Mouse (Mus musculus): ENCODE results near the gene Snapc4. TPM values are rescaled to one million over a fixed set of nuclear protein-coding genes. Genes with fewer than 3 reads are reported as not detected.

Gene Snapc4
- total and polyA plus RNA-seq, 3 experiments, result 15.3 to 47.1 (median 42.7) TPM

DNA sequence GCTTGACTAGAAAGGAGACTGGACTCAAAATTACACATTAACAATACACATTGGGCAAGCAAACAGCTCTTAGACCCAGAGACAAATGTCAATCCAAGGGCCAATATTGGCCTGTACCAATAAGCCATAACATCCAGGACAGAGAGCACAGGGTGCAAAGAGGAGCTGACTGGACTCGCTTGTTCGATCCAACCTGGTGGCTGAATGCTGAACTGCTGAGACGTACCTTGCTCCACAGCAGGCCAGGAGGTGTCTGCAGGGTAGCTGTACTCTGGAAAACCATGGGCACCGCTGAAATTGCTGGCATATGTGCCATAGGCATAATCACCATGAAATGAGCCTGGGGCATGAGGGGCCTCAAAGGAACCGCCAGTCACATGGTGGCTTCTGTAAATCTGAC is 49.4 kb upstream of the Snapc4 start:
- in situ Hi-C loops (cut with MboI; ENCODE audit: low pct_ligation_motif_present, low pct_unique_long_range_greater_than_20kb, low sequenced_read_pairs) (no loop called here), dilution Hi-C loops (cut with MboI; ENCODE audit: extremely low pct_ligation_motif_present, extremely low pct_unique_long_range_greater_than_20kb, low sequenced_read_pairs) (no loop called here)
- TF ChIP-seq JUND (conservative IDR thresholded peaks at IDR 0.05; ENCODE audit: low read depth, low read length) (no peak), EP300 (IDR thresholded peaks at IDR 0.05; ENCODE audit: low read length) (no peak), CTCF (conservative IDR thresholded peaks at IDR 0.05 in 1 of 2, IDR thresholded peaks at IDR 0.05 in 1 of 2; ENCODE audit: low read depth in 2 of 2, low read length in 2 of 2) (no peak)
- peaks cover 72 to 89% of the 10 kb centered on the region in 2 experiments for H3K36me3 ChIP-seq (replicated peaks in 1 of 2; ENCODE audit: control insufficient read depth in 1 of 2, insufficient read depth in 1 of 2, low read length in 1 of 2)
- H3K9ac ChIP-seq (ENCODE audit: insufficient read depth, low read depth), result no peak overlapping the region
- DNase-seq (ENCODE audit: extremely low read depth), result no peak
- no peaks in the 10 kb centered on the region for H3K27me3 ChIP-seq (replicated peaks)
- H3K4me2 ChIP-seq (ENCODE audit: insufficient read depth, low read depth, poor library complexity, severe bottlenecking), result no peak overlapping the region
- H3K79me2 ChIP-seq (replicated peaks; ENCODE audit: control insufficient read depth, extremely low read depth, insufficient read depth, poor library complexity, severe bottlenecking), result peaks cover 2% of the 10 kb centered on the region; the same call in 1 of the 2 replicates
- no peaks in the 10 kb centered on the region for H3K9me3 ChIP-seq (replicated peaks; ENCODE audit: low read length)
- H3K27ac ChIP-seq (ENCODE audit: insufficient read depth, low read depth), result no peak overlapping the region
- H3K4me1 ChIP-seq (ENCODE audit: control insufficient read depth in 1 of 2, insufficient read depth in 2 of 2), result no peaks in the 10 kb centered on the region
- H3K4me3 ChIP-seq (replicated peaks in 1 of 3; ENCODE audit: low read depth in 2 of 3, low read length in 2 of 3, poor library complexity in 1 of 3), result no peak overlapping the region

DNA sequence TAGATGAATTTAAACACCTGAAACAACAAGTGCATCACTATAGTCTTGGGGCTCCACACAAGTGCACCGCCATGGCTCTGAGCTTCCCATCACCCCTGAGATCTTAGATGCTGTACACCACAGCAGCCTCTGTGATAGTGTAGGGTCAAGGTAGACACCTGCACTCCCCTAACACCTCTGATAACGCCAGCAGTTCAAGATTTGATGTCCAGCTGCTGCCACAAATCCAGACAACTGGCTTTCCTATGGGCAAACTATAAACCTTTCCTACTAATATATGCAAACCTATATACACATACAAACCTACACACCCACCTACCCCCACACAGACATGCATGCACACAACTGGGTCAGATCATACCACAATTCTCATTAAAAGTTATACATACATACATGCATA is 44.1 kb upstream of the Snapc4 start:
- Histone ChIP-seq H3K27ac (ENCODE audit: insufficient read depth, low read depth) (no peak overlapping the region), H3K4me3 (replicated peaks in 1 of 3; ENCODE audit: low read depth in 2 of 3, low read length in 2 of 3, poor library complexity in 1 of 3) (no peak overlapping the region), H3K4me2 (ENCODE audit: insufficient read depth, low read depth, poor library complexity, severe bottlenecking) (no peak overlapping the region), H3K27me3 (replicated peaks) (no peaks in the 10 kb centered on the region), H3K36me3 (replicated peaks in 1 of 2; ENCODE audit: control insufficient read depth in 1 of 2, insufficient read depth in 1 of 2, low read length in 1 of 2) (peaks cover 82 to 95% of the 10 kb centered on the region in 2 experiments), H3K79me2 (replicated peaks; ENCODE audit: control insufficient read depth, extremely low read depth, insufficient read depth, poor library complexity, severe bottlenecking) (no peaks in the 10 kb centered on the region), H3K4me1 (ENCODE audit: control insufficient read depth in 1 of 2, insufficient read depth in 2 of 2) (no peaks in the 10 kb centered on the region), H3K9ac (ENCODE audit: insufficient read depth, low read depth) (no peak overlapping the region), H3K9me3 (replicated peaks; ENCODE audit: low read length) (no peaks in the 10 kb centered on the region)
- TF ChIP-seq CHD2 (IDR thresholded peaks at IDR 0.05; ENCODE audit: low read length) (no peak), MAZ (IDR thresholded peaks at IDR 0.05; ENCODE audit: low read depth, low read length) (no peak), ZMIZ1 (IDR thresholded peaks at IDR 0.05; ENCODE audit: low read depth, low read length) (no peak), EP300 (IDR thresholded peaks at IDR 0.05; ENCODE audit: low read length) (no peak), KAT2A (IDR thresholded peaks at IDR 0.05; ENCODE audit: insufficient replicate concordance, low read length) (no peak), JUN (IDR thresholded peaks at IDR 0.05; ENCODE audit: insufficient read depth, low read depth, low read length) (no peak), TCF12 (IDR thresholded peaks at IDR 0.05; ENCODE audit: low read depth, low read length) (no peak), ZC3H11A (IDR thresholded peaks at IDR 0.05; ENCODE audit: low read depth, low read length) (no peak), ZKSCAN1 (IDR thresholded peaks at IDR 0.05; ENCODE audit: borderline replicate concordance, low read depth, low read length) (no peak)
- DNase-seq (ENCODE audit: extremely low read depth), result no peak
- in situ Hi-C loops (cut with MboI; ENCODE audit: low pct_ligation_motif_present, low pct_unique_long_range_greater_than_20kb, low sequenced_read_pairs), result no loop called here
- dilution Hi-C loops (cut with MboI; ENCODE audit: extremely low pct_ligation_motif_present, extremely low pct_unique_long_range_greater_than_20kb, low sequenced_read_pairs), result no loop called here

DNA sequence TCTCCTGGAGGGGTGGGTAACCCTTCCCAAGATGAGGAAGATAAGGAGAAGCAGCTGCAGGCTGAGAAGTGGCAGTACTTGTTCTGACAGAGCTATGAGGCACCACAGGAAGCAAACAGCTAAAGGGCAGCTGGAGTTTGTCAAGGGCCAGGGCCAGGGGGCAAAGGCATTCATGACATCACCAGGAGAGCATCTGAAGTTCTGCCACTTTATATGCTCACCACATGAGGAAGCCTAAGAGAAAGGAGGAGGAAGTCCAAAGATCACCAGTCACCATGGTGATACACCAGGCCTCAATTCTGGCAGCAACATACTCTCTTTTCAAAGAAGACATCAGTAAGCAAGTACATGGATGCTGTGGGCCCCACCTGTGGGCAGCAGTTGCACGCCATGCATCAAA is 42.6 kb upstream of the Snapc4 start:
- Histone ChIP-seq H3K4me2 (ENCODE audit: insufficient read depth, low read depth, poor library complexity, severe bottlenecking) (no peak overlapping the region), H3K9ac (ENCODE audit: insufficient read depth, low read depth) (no peak overlapping the region), H3K79me2 (replicated peaks; ENCODE audit: control insufficient read depth, extremely low read depth, insufficient read depth, poor library complexity, severe bottlenecking) (no peaks in the 10 kb centered on the region), H3K36me3 (replicated peaks in 1 of 2; ENCODE audit: control insufficient read depth in 1 of 2, insufficient read depth in 1 of 2, low read length in 1 of 2) (peaks cover 76 to 94% of the 10 kb centered on the region in 2 experiments), H3K27me3 (replicated peaks) (no peaks in the 10 kb centered on the region), H3K27ac (ENCODE audit: insufficient read depth, low read depth) (no peak overlapping the region), H3K4me3 (replicated peaks in 1 of 3; ENCODE audit: low read depth in 2 of 3, low read length in 2 of 3, poor library complexity in 1 of 3) (no peak overlapping the region), H3K9me3 (replicated peaks; ENCODE audit: low read length) (no peaks in the 10 kb centered on the region), H3K4me1 (ENCODE audit: control insufficient read depth in 1 of 2, insufficient read depth in 2 of 2) (no peaks in the 10 kb centered on the region)
- in situ Hi-C loops (cut with MboI; ENCODE audit: low pct_ligation_motif_present, low pct_unique_long_range_greater_than_20kb, low sequenced_read_pairs) (no loop called here), dilution Hi-C loops (cut with MboI; ENCODE audit: extremely low pct_ligation_motif_present, extremely low pct_unique_long_range_greater_than_20kb, low sequenced_read_pairs) (no loop called here)
- no peak for DNase-seq (ENCODE audit: extremely low read depth)
- TF ChIP-seq USF2 (conservative IDR thresholded peaks at IDR 0.05; ENCODE audit: low read depth, low read length), result no peak
- TF ChIP-seq TBP (conservative IDR thresholded peaks at IDR 0.05; ENCODE audit: low read depth, low read length), result no peak
- TF ChIP-seq IRF4 (IDR thresholded peaks at IDR 0.05; ENCODE audit: low read depth, low read length), result no peak
- no peak for TF ChIP-seq ZKSCAN1 (IDR thresholded peaks at IDR 0.05; ENCODE audit: borderline replicate concordance, low read depth, low read length)
- TF ChIP-seq MXI1 (IDR thresholded peaks at IDR 0.05; ENCODE audit: low read depth, low read length), result no peak
- no peak for TF ChIP-seq JUND (conservative IDR thresholded peaks at IDR 0.05; ENCODE audit: low read depth, low read length)
- no peak for TF ChIP-seq CHD2 (IDR thresholded peaks at IDR 0.05; ENCODE audit: low read length)
- no peak for TF ChIP-seq CTCF (conservative IDR thresholded peaks at IDR 0.05 in 1 of 2, IDR thresholded peaks at IDR 0.05 in 1 of 2; ENCODE audit: low read depth in 2 of 2, low read length in 2 of 2)
- TF ChIP-seq RAD21 (IDR thresholded peaks at IDR 0.05; ENCODE audit: low read depth, low read length), result no peak
- no peak for TF ChIP-seq KAT2A (IDR thresholded peaks at IDR 0.05; ENCODE audit: insufficient replicate concordance, low read length)
- TF ChIP-seq JUN (IDR thresholded peaks at IDR 0.05; ENCODE audit: insufficient read depth, low read depth, low read length), result no peak
- no peak for TF ChIP-seq ZMIZ1 (IDR thresholded peaks at IDR 0.05; ENCODE audit: low read depth, low read length)
- TF ChIP-seq POLR2AphosphoS2 (IDR thresholded peaks at IDR 0.05; ENCODE audit: low read depth, low read length), result no peak
